Mouse (Mus musculus): ENCODE measurements around the gene Ube2v1. TPM values are rescaled to one million over a fixed set of nuclear protein-coding genes. Genes with fewer than 3 reads are reported as not detected.

The Ube2v1 gene
- polyA plus RNA-seq, 1 experiment = 183 TPM

DNA sequence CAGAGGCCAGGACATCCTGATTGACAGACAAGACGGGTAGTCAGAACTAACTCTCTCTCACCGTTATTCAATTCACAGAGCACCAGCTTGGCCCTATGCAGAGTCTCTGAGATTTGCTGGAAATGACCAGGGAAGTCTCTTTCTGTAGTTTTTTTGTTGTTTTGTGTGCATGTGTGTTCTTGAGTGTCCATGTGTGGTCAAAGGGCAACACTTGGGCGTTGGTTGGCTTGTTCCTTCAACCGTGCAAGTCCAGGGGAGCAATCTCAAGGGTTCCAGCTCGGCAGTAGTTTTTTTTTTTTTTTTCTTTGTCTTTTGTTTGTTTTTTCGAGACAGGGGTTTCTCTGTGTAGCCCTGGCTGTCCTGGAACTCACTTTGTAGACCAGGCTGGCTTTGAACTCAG lies 30.8 kb upstream of the Ube2v1 start:
- TF ChIP-seq CTCF (IDR thresholded peaks at IDR 0.05; ENCODE audit: borderline replicate concordance, extremely low read depth, insufficient read depth, insufficient read length) (no peak), POLR2A (IDR thresholded peaks at IDR 0.05; ENCODE audit: borderline replicate concordance, extremely low read depth, insufficient read depth, insufficient read length, poor library complexity, severe bottlenecking) (no peak)
- no peak for DNase-seq (ENCODE audit: low read depth)

DNA sequence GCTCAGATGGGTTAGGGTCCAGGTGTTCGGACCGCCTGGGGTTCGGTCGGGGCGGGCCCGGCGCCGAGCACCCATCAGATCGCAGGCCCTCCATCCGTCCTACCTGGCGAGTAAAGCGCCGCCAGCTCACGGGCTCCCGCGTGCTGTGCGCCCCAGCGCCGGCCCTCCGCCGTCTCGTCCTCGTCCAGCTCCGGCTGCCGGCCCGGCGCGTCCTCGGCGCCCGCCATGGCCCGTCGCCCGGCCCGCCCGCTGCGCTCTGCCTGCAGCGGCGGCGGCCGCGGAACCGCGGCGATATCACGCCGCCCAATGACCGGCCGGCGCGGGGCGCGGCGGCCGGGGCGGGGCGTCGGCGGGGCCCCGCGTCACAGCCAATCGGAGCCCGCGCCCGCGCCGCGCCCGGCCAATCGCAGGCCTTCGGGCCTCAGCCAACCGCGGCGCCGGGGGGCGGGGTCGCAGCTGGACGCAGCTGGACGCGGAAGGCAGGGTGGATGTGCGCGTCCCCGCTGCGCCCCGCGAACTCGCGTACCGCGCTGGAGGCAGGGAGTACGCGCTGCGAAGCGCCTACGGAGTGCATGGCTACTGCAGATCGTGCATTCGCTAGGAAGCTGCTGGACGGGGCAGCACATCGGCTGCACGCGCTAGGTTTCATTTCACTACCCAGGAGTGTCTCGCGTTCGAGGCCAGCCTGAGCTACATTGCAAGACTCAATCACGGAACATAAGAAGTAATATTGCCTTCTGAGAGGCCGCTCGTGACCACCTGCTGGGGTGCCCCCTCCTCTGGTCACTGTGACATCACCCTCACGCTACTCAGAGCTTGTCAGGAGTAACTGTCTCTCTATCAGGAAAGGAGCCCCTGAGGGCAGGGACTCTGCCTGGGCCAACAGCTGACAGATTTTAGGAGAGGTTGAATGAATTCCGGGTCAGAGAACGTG lies 29.6 kb upstream of the Ube2v1 start, which contains the start of gene Gm20431:
Gene Gm20431 (minus strand): TSS at position 227 of the 934 bp plus-strand sequence.
- TF ChIP-seq POLR2A (IDR thresholded peaks at IDR 0.05; ENCODE audit: borderline replicate concordance, extremely low read depth, insufficient read depth, insufficient read length, poor library complexity, severe bottlenecking) (peak; percentile 80), CTCF (IDR thresholded peaks at IDR 0.05; ENCODE audit: borderline replicate concordance, extremely low read depth, insufficient read depth, insufficient read length) (no peak)
- peak; percentile 97 for DNase-seq (ENCODE audit: low read depth)

DNA sequence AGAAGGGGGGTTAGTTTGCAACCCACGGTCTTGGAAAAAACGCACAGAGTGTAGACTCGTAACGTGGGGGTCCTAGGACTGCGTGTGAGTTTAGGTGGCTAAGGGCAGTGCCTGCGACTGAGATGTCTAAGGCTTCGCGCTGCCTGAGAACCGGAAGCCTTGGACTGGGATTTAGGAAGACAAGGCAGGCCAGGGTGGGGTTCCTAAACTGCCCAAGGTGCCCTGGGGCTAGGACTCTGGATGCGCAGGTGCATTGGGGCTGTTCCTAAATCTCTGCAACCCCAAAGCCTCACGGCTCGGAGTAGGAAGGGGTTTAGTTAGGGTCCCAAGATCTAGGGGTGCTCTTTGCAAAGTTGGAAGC lies 28.7 kb upstream of the Ube2v1 start:
- no peak for DNase-seq (ENCODE audit: low read depth)
- TF ChIP-seq CTCF (IDR thresholded peaks at IDR 0.05; ENCODE audit: borderline replicate concordance, extremely low read depth, insufficient read depth, insufficient read length) (no peak), POLR2A (IDR thresholded peaks at IDR 0.05; ENCODE audit: borderline replicate concordance, extremely low read depth, insufficient read depth, insufficient read length, poor library complexity, severe bottlenecking) (no peak)

DNA sequence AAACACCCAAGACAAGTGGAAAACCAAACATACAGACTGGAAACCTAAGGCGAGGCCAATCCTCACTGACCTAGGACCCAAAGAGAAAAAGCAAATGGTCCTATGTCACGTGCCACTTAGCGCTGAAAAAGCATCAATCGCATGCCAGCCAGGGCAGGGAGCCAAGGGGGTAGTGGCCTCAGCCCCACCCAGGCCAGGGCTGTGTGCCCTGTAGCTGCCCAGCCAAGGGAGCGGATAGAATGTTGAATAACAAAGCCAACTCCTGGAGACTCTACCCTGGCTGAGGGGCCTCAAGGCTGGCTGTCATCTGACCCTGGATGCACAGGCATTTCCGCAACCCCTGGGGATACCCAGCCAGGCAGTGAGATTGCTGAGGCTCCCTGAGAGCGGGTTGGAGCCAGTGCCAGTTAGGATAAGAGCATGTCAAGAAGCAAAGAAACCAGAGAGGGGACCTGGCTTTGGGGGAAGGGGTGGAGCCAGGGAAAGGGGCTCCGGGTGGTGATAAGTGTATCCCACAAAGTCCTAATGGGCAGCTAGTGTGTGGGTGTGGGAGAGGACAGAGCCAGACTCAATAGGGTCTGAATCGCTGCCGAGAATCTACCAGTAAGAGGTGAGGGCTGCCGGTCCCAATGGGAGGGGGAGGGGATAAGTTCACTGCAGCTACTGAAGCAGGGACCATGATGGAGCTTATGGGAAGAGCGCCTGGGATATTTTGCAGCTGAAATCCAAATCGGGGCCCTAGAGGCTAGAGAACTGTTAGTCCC lies 28.1 kb upstream of the Ube2v1 start:
- TF ChIP-seq POLR2A (IDR thresholded peaks at IDR 0.05; ENCODE audit: borderline replicate concordance, extremely low read depth, insufficient read depth, insufficient read length, poor library complexity, severe bottlenecking) = no peak
- TF ChIP-seq CTCF (IDR thresholded peaks at IDR 0.05; ENCODE audit: borderline replicate concordance, extremely low read depth, insufficient read depth, insufficient read length) = no peak
- DNase-seq (ENCODE audit: low read depth) = peak; percentile 39

DNA sequence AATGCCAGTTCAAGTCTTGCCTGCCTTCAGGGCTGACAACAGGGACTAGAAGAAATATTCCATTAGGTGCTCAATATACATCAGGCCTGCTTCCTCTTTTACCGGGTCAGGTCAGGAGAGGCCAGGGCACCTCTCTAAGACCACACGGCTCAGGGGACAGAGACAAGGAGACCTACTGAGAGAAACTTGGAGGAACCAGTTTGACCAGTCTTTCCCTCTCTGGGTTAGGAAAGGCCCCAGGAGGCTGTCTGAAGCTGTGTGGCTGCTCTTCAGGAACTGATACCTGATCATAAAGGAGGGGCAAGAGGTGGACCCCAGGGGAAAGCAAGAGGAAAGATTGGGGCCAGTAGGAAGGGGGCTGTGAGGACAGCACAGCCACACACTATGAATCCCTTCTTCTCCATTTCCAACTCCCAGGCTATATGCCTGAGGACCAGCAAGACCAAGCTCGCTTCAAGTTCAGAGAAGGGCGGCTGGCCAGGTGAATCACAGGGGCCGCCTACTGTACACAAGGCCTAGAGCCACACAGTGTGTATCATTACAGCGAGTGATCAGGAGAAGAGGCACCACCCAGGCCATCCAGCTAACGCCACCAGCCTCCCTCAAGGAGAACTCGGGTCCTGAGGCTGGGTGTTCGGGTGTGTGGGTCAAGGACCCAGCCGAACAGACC lies 27.4 kb upstream of the Ube2v1 start:
- DNase-seq (ENCODE audit: low read depth) = no peak
- no peak for TF ChIP-seq POLR2A (IDR thresholded peaks at IDR 0.05; ENCODE audit: borderline replicate concordance, extremely low read depth, insufficient read depth, insufficient read length, poor library complexity, severe bottlenecking)
- TF ChIP-seq CTCF (IDR thresholded peaks at IDR 0.05; ENCODE audit: borderline replicate concordance, extremely low read depth, insufficient read depth, insufficient read length) = no peak

DNA sequence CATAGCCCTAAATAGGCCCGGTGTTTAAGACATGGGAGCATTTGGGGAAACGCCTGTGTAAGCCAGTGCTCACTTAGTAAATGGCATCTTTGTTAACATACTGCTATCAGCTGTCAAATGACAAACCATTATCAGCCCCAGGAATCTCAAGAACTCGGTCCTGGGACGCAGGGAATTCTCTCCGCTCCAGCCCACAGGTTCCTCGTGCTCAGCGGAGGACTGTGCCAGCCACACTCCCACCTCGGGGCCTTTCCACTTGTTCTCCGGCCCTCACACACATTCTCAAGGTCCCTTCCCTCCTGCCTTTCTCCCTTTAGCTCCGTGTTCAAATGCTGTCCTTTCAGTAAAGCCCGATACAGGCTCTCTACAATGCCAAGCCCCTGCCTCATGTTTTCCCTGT lies 26.8 kb upstream of the Ube2v1 start:
- TF ChIP-seq POLR2A (IDR thresholded peaks at IDR 0.05; ENCODE audit: borderline replicate concordance, extremely low read depth, insufficient read depth, insufficient read length, poor library complexity, severe bottlenecking) = no peak
- no peak for TF ChIP-seq CTCF (IDR thresholded peaks at IDR 0.05; ENCODE audit: borderline replicate concordance, extremely low read depth, insufficient read depth, insufficient read length)
- DNase-seq (ENCODE audit: low read depth) = no peak

DNA sequence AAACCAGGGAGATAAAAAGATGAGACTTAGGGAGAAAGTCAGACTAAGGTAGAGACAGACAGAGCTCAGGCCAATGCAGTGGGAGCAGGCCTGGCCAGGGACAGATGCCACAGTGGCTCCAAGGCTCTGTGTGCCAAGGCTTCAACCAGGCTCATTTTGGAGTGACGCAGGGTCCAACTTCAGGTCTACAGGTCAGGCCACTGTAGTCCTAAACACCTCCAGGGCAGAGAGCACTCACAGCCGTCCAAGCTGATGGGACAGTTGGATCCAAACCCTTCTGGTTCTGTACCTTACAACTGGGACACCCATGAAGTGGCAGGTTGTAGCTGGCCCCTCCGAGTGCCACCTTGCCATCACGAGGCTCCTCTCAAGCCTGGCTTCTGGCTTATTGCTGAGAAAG lies 26.1 kb upstream of the Ube2v1 start:
- TF ChIP-seq CTCF (IDR thresholded peaks at IDR 0.05; ENCODE audit: borderline replicate concordance, extremely low read depth, insufficient read depth, insufficient read length) = no peak
- TF ChIP-seq POLR2A (IDR thresholded peaks at IDR 0.05; ENCODE audit: borderline replicate concordance, extremely low read depth, insufficient read depth, insufficient read length, poor library complexity, severe bottlenecking) = no peak
- no peak for DNase-seq (ENCODE audit: low read depth)

DNA sequence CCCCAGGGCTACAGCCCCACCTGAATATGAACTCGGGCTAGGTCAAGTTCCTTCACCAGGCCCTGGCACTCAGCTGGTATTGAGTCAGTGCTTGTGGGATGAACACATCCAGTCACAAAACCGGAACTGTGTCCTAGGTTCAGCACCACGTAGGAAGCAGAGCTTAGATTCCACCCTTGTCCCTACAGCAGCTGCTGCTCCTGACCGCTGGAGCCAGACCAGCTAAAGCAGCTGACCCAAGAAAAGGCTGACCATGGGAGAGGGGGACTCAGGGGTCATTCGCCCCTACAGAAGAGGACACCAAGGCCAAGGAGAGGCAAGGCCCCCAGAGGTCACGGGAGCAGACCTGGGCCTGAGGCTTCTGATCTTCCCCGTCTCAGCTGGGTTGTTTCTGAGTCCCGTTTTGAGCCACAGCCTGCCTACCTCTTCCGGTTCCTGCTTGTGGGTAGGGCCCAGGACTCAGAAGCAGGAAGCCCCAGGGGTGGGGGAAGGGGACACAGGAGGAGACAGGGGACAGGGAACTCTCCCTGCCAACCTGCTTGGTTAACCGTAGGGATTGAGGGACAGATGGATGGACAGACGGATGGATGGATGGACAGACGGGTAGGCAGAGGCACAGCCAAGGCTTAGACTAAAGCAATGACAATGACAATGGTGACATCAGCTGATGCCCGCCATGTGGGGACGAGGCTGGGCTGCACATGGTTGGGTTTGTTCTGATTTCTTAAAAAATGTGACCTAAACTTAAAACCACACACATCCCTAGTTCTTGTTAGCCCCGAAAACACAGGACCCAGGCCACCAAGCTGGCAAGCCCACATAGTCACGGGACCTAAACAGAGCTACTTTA lies 25.0 kb upstream of the Ube2v1 start:
- DNase-seq (ENCODE audit: low read depth) = no peak
- TF ChIP-seq POLR2A (IDR thresholded peaks at IDR 0.05; ENCODE audit: borderline replicate concordance, extremely low read depth, insufficient read depth, insufficient read length, poor library complexity, severe bottlenecking) = no peak
- no peak for TF ChIP-seq CTCF (IDR thresholded peaks at IDR 0.05; ENCODE audit: borderline replicate concordance, extremely low read depth, insufficient read depth, insufficient read length)

DNA sequence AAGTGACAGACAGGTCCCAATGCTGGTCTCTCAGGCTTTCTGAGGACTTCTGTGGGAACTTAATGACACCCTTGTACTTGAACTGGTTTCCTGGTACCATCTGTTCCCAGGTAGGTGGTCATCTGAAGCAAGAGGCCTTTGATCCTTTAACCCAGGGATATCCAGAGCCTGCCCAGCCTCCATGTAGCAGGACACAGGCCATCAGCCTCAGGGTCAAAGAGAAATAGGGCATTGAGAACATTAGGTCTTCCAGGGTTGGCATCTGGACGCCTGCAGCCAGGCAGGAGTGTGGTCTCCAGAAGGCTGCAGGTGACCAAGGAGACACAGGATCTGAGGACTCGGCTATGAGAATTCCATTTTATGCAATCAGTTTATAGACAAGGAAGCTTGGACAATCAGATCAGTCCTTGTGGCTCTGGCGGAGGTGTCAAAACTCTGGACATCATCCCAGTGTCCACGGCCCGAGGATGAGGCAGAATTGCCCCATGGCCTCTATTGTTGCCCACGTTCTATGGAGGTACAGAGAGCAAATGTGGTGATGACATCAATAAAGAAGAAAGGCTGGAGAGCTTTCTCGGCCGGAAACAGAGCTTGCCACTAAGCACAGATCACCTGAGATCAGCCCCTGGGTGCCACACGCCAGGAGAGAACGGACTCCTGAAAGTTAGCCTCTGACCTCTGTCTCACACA lies 23.2 kb upstream of the Ube2v1 start:
- TF ChIP-seq POLR2A (IDR thresholded peaks at IDR 0.05; ENCODE audit: borderline replicate concordance, extremely low read depth, insufficient read depth, insufficient read length, poor library complexity, severe bottlenecking) (no peak), CTCF (IDR thresholded peaks at IDR 0.05; ENCODE audit: borderline replicate concordance, extremely low read depth, insufficient read depth, insufficient read length) (no peak)
- no peak for DNase-seq (ENCODE audit: low read depth)

DNA sequence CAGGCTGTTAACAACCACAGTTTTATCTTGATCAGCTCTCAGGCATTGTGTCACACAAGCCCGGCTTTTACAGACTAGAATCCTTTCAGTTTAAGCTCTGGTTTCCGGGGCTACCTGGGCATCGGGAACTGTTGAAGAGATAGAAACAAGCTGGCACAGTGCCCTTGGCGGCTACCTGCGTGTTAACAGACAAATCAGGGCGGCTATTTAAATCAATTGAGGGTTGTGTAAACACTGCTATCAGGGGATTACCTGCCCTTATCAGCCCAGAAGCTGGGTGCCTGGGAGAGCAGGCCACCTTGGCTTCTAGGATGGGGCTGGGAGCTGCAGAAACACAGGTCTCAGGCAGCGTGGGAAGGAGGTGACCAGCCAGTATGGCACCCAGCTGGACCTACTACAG lies 20.8 kb upstream of the Ube2v1 start:
- TF ChIP-seq CTCF (IDR thresholded peaks at IDR 0.05; ENCODE audit: borderline replicate concordance, extremely low read depth, insufficient read depth, insufficient read length) (no peak), POLR2A (IDR thresholded peaks at IDR 0.05; ENCODE audit: borderline replicate concordance, extremely low read depth, insufficient read depth, insufficient read length, poor library complexity, severe bottlenecking) (no peak)
- no peak for DNase-seq (ENCODE audit: low read depth)
